Mouse (Mus musculus) kidney, embryonic 15.5 days (tissue): ENCODE measurements at regions not wholly inside any gene's neighbourhood (a gene's known extent, or its start where the extent isn't known, plus 50 kb on each side); places are given as distances from the start of the nearest gene placed in this dataset.
A peak's percentile ranks its signal among the peaks of the same experiment; 100 is the strongest.

ENCODE experiments used
- ATAC-seq: fragments of 200-750 bp; cut with Nextera tagmentation; replicated peaks from 2 replicates; pipeline ENCODE4 v1.8.0; 2017; ENCODE audit warnings: moderate TSS enrichment; ENCODE audit not compliant: low FRiP score
- H3K27ac ChIP-seq: fragments of 300-500 bp; sonication (generic); 2 replicates; pipeline ENCODE4 v1.5.1; 2015; ENCODE audit warnings: mild to moderate bottlenecking, inconsistent platforms
- H3K27me3 ChIP-seq: fragments of 300-500 bp; sonication (generic); 2 replicates; pipeline ENCODE4 v1.6.1; 2015; ENCODE audit warnings: inconsistent platforms
- H3K36me3 ChIP-seq: fragments of 300-500 bp; sonication (generic); 2 replicates; pipeline ENCODE4 v1.6.1; 2015; ENCODE audit warnings: inconsistent platforms
- H3K4me1 ChIP-seq: fragments of 300-500 bp; sonication (generic); 2 replicates; pipeline ENCODE4 v1.6.1; 2015; ENCODE audit warnings: inconsistent platforms
- H3K4me2 ChIP-seq: fragments of 300-500 bp; sonication (generic); 2 replicates; pipeline ENCODE4 v1.6.1; 2015; ENCODE audit warnings: moderate library complexity, mild to moderate bottlenecking, inconsistent platforms
- H3K4me3 ChIP-seq: fragments of 300-500 bp; sonication (generic); replicated peaks from 2 replicates; pipeline ENCODE4 v1.5.1; 2015; ENCODE audit warnings: mild to moderate bottlenecking, inconsistent platforms
- H3K9ac ChIP-seq: fragments of 300-500 bp; sonication (generic); 2 replicates; pipeline ENCODE4 v1.6.1; 2015; ENCODE audit warnings: mild to moderate bottlenecking, inconsistent platforms
- H3K9me3 ChIP-seq: fragments of 300-500 bp; sonication (generic); replicated peaks from 2 replicates; pipeline ENCODE4 v1.6.1; 2016; ENCODE audit warnings: inconsistent platforms
- WGBS: fragments of 180-500 bp; shearing (Covaris S2); methylation state at CpG from one replicate; pipeline ENCODE4 v1.1.7; 2015; ENCODE audit warnings: mixed read lengths; 5-methylcytosine and 5-hydroxymethylcytosine counted together

GRCm38 (mm10) chr11:31789967-31790366 lies 82.0 kb upstream of the Cpeb4 start:
- Histone ChIP-seq H3K4me2 (no peak overlapping the region), H3K4me3 (no peak overlapping the region), H3K4me1 (peaks cover 7% of the 10 kb centered on the region; the same call in 1 of the 2 replicates), H3K9ac (no peak overlapping the region), H3K27ac (no peak overlapping the region), H3K27me3 (no peaks in the 10 kb centered on the region), H3K36me3 (no peaks in the 10 kb centered on the region), H3K9me3 (no peaks in the 10 kb centered on the region; the same call in 1 of the 2 replicates)
- WGBS = 81% methylated on average over 3 of the region's 3 CpGs
- ATAC-seq = no peak

GRCm38 (mm10) chr11:31791264-31791663 lies 80.7 kb upstream of the Cpeb4 start:
- H3K9ac ChIP-seq = no peak overlapping the region
- H3K9me3 ChIP-seq = no peaks in the 10 kb centered on the region; the same call in 1 of the 2 replicates
- H3K36me3 ChIP-seq = no peaks in the 10 kb centered on the region
- H3K4me1 ChIP-seq = peaks cover 7% of the 10 kb centered on the region; the same call in 1 of the 2 replicates
- H3K27me3 ChIP-seq = no peaks in the 10 kb centered on the region
- 15% methylated on average over 2 of the region's 2 CpGs for WGBS
- no peak overlapping the region for H3K27ac ChIP-seq
- ATAC-seq = no peak
- H3K4me2 ChIP-seq = no peak overlapping the region
- H3K4me3 ChIP-seq = no peak overlapping the region

- ATAC-seq = no peak
- 79% methylated on average over 8 of the region's 8 CpGs for WGBS
These were observed 76.9 kb upstream of the Cpeb4 start for GRCm38 (mm10) chr11:31795084-31795483.

DNA sequence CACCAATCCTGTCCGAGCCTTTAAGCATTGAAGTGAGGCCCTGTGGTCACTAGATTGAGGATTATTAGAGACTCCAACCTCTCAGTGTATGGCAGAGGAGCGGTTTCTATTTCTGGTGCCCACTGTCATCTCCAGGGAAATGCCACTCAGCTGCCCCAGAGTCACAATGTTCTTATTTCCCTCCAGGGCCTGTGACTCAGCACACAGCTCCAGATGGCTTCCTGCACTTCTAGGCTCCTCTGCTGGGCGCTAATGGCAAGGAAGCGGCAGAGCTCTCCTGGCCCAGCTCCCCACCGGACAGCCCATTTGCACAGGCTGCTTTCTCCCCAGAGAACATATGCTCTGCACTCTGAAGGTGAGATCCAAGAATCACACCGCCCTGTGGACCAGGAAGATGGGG lies 75.8 kb upstream of the Cpeb4 start:
- H3K9me3 ChIP-seq = no peaks in the 10 kb centered on the region; the same call in 1 of the 2 replicates
- H3K9ac ChIP-seq = no peak overlapping the region
- WGBS = 46% methylated on average over 6 of the region's 6 CpGs
- no peaks in the 10 kb centered on the region for H3K36me3 ChIP-seq
- no peaks in the 10 kb centered on the region for H3K27me3 ChIP-seq
- no peak overlapping the region for H3K27ac ChIP-seq
- H3K4me1 ChIP-seq = no peaks in the 10 kb centered on the region
- no peak overlapping the region for H3K4me2 ChIP-seq
- H3K4me3 ChIP-seq = no peak overlapping the region
- ATAC-seq = no peak

More at GRCm38 (mm10) chr11:31795084-31795483, 76.9 kb upstream of the Cpeb4 start:
- Histone ChIP-seq H3K27me3 (no peaks in the 10 kb centered on the region), H3K36me3 (no peaks in the 10 kb centered on the region), H3K27ac (no peak overlapping the region), H3K4me1 (no peaks in the 10 kb centered on the region), H3K9me3 (no peaks in the 10 kb centered on the region; the same call in 1 of the 2 replicates), H3K4me3 (no peak overlapping the region), H3K9ac (no peak overlapping the region), H3K4me2 (no peak overlapping the region)

DNA sequence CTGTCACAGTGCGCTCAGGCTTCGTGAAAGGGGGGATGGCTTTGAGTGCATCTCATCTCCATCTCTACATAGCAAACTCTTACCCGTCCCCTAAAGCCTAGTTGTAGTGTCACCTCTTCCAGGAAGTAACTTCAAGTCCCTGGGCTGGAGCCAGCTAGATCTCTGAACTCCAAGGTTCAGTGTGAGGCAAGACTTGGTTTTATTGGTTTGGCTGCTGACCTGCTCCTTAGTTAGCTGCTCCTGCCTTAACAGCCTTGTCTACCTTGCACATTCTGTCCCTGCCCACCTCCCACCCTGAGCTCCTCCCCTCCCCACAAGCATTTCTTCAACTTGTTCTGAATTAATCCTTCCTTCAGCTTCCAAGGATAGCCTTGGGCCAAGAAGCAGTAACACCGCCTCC lies 70.4 kb upstream of the Cpeb4 start:
- Histone ChIP-seq H3K27ac (no peak overlapping the region), H3K27me3 (no peaks in the 10 kb centered on the region), H3K36me3 (no peaks in the 10 kb centered on the region), H3K9ac (no peak overlapping the region), H3K4me2 (no peak overlapping the region), H3K4me1 (peaks cover 12% of the 10 kb centered on the region; the same call in 1 of the 2 replicates), H3K4me3 (no peak overlapping the region), H3K9me3 (no peaks in the 10 kb centered on the region)
- WGBS = 75% methylated on average over 4 of the region's 4 CpGs
- ATAC-seq = no peak

DNA sequence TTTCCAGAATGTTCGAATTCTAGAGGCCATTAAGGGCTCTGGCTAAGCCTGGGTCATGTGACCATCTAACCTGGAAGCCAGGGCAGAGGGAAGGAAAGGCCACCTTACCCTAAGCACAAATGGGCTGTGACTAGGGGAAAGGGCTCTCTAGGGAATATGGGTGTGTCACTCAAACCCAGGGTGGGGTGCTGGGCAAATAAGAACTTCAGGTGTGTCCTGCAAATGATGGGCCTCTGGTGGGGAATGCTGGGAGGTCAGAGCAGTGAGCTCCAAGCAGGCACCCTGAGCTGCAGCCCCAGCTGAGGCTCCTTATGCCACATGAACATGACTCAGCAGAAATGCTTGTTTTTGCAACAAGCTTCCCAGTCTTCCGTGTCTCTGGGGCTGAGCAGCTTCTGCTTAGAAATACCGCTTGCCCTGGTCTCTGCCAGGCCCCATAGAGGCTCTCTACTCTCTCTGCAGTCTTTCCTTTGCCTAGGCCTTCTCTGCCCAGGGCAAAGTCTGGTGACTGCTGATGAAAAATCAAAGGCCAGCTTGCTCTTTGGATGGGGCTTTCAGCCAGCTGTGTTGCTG lies 68.6 kb upstream of the Cpeb4 start:
- no peak overlapping the region for H3K4me2 ChIP-seq
- H3K9ac ChIP-seq = no peak overlapping the region
- H3K4me1 ChIP-seq = peaks cover 22% of the 10 kb centered on the region
- peak overlapping the region; percentile 51; the same call in 1 of the 2 replicates for H3K27ac ChIP-seq
- H3K4me3 ChIP-seq = no peak overlapping the region
- no peaks in the 10 kb centered on the region for H3K27me3 ChIP-seq
- 33% methylated on average over 3 of the region's 3 CpGs for WGBS
- peak; percentile 62 for ATAC-seq
- no peaks in the 10 kb centered on the region for H3K9me3 ChIP-seq
- H3K36me3 ChIP-seq = no peaks in the 10 kb centered on the region

GRCm38 (mm10) chr11:31804518-31804917 lies 67.5 kb upstream of the Cpeb4 start:
- Histone ChIP-seq H3K4me2 (no peak overlapping the region), H3K9ac (no peak overlapping the region), H3K4me1 (peaks cover 28% of the 10 kb centered on the region), H3K27me3 (no peaks in the 10 kb centered on the region), H3K9me3 (no peaks in the 10 kb centered on the region), H3K4me3 (no peak overlapping the region), H3K36me3 (no peaks in the 10 kb centered on the region), H3K27ac (no peak overlapping the region)
- no peak for ATAC-seq
- WGBS = 91% methylated on average over 6 of the region's 6 CpGs

GRCm38 (mm10) chr11:31807461-31808215 lies 64.4 kb upstream of the Cpeb4 start:
- 81% methylated on average over 8 of the region's 8 CpGs for WGBS
- peak overlapping the region; percentile 18; the same call in 1 of the 2 replicates for H3K27ac ChIP-seq
- no peak overlapping the region for H3K4me2 ChIP-seq
- H3K36me3 ChIP-seq = no peaks in the 10 kb centered on the region
- peaks cover 35% of the 10 kb centered on the region for H3K4me1 ChIP-seq
- no peaks in the 10 kb centered on the region for H3K9me3 ChIP-seq
- no peak overlapping the region for H3K9ac ChIP-seq
- no peaks in the 10 kb centered on the region for H3K27me3 ChIP-seq
- ATAC-seq = 0 out of 2 replicates have a peak, but pooled peaks have one; percentile 9
- H3K4me3 ChIP-seq = no peak overlapping the region

DNA sequence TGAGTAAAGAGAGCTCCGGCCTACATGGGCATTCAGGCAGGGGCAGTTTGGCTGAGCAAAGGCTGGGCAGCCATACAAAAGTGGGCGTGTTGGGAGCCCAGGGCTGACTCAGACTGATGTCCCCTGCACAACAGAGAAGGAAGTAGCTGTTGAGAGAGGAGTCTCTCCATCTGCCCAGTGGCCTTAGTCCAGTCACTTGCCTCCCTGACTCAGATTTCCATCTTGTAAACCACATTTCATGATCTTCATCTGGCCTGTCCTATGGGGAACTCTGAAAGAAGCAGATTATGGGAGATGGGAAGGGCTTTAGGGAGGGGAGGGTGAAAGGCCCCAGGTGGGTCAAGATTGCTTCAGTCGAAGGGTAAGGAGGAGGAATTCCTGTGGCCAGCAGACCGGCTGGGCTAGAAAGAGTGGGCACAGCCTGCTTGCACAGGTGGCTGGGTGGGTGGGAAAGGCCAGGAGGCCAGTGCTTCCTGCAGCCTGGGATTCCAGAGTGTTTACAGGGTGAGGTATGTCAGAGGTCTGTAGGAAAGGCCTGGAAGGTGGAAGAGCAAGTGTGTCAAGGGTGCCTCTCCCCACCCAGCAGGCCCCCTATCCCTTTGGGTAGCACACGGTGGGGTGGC lies 63.7 kb upstream of the Cpeb4 start:
- H3K4me1 ChIP-seq = peaks cover 34% of the 10 kb centered on the region
- whole genome bisulfite sequencing = 73% methylated on average over 5 of the region's 5 CpGs
- H3K4me2 ChIP-seq = no peak overlapping the region
- H3K27ac ChIP-seq = 0 out of 2 replicates have a peak overlapping the region, but pooled peaks have one; percentile 18
- H3K27me3 ChIP-seq = no peaks in the 10 kb centered on the region
- H3K9ac ChIP-seq = no peak overlapping the region
- no peak overlapping the region for H3K4me3 ChIP-seq
- H3K36me3 ChIP-seq = no peaks in the 10 kb centered on the region
- 0 out of 2 replicates have a peak, but pooled peaks have one; percentile 19 for ATAC-seq
- H3K9me3 ChIP-seq = no peaks in the 10 kb centered on the region

- 36% methylated on average over 7 of the region's 7 CpGs for WGBS
- H3K4me1 ChIP-seq = peaks cover 25% of the 10 kb centered on the region
- no peak for ATAC-seq
- no peak overlapping the region for H3K4me2 ChIP-seq
- no peaks in the 10 kb centered on the region for H3K9me3 ChIP-seq
- H3K9ac ChIP-seq = no peak overlapping the region
- no peaks in the 10 kb centered on the region for H3K27me3 ChIP-seq
- no peak overlapping the region for H3K27ac ChIP-seq
- no peaks in the 10 kb centered on the region for H3K36me3 ChIP-seq
- H3K4me3 ChIP-seq = no peak overlapping the region
These were observed 61.8 kb upstream of the Cpeb4 start for GRCm38 (mm10) chr11:31810011-31810786.

- Histone ChIP-seq H3K4me2 (no peak overlapping the region), H3K4me3 (no peak overlapping the region), H3K36me3 (no peaks in the 10 kb centered on the region), H3K9ac (no peak overlapping the region), H3K9me3 (no peaks in the 10 kb centered on the region), H3K27ac (no peak overlapping the region), H3K4me1 (peaks cover 25% of the 10 kb centered on the region), H3K27me3 (no peaks in the 10 kb centered on the region)
- peak; percentile 20; the same call in 1 of the 2 replicates for ATAC-seq
- WGBS = 73% methylated on average over 9 of the region's 9 CpGs
These were observed 59.8 kb upstream of the Cpeb4 start for GRCm38 (mm10) chr11:31812215-31812614.
